Mouse (Mus musculus) CD4-positive, CD25-positive, alpha-beta regulatory T cell, adult 2 months (primary cell): ENCODE measurements around the gene Tmem198b.
"Not testable (repeated sequence)": the region's sequence is repeated elsewhere in the genome, so short reads cannot be mapped to it uniquely, and the experiment has no call there.

Source experiments
- DNase-seq: peaks from one replicate; pipeline ENCODE4 v3.0.0-alpha.2; 2012; ENCODE audit warnings: low read depth, low spot score

Tmem198b gene

GRCm38 (mm10) chr10:128804271-128805091 lies at the start of gene Tmem198b:
TSS of gene Tmem198b (minus strand) at chr10:128804370.
- DNase-seq: peak; percentile 69

DNA sequence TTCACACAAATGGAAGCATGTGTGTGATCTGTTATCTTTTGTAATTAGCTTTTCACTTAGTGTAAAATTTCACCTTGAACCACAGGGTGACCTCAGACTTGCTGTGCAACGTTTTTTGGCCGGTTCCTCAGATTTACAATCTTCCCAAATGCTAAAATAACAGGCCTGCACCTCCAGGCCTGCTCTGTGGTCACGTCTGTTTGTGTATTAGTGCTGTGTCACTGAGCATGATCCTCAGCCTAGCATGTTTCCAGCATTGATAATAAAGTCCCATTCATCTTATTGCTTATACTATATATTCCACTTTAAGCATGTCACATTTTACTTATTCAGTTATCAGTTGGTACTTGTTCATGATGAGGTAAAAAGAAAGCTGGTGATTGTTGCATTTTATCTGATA lies 46.2 kb upstream of the Tmem198b start:
- DNase-seq: no peak

- DNase-seq: no peak
These were observed 44.3 kb upstream of the Tmem198b start for GRCm38 (mm10) chr10:128848426-128848825.

GRCm38 (mm10) chr10:128846664-128847063 lies 42.5 kb upstream of the Tmem198b start:
- no peak for DNase-seq

DNA sequence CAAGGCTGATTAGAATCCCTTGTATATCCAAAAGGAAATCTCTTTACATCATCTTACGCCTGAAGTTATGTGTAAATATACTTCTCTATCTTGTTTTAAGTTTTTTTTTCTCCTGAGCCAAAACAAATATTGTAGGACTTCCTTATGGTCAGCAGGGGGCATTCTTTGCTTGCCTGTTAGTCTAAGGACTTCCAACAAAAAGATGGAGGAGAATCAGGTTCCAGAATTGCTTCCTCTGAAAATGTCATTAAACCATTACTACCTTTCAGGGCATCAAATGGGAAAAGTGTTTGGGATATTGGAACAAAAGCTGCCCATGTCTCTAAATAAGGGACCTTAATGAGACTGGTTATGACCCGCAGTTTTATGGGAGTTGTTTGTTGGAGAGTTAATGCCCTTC lies 41.3 kb upstream of the Tmem198b start:
- DNase-seq: peak; percentile 51

GRCm38 (mm10) chr10:128843260-128843659 lies 39.1 kb upstream of the Tmem198b start:
- no peak for DNase-seq

- no peak for DNase-seq
These were observed 36.4 kb upstream of the Tmem198b start for GRCm38 (mm10) chr10:128840612-128841011.

- no peak for DNase-seq
These were observed 35.3 kb upstream of the Tmem198b start for GRCm38 (mm10) chr10:128839434-128839833.

DNA sequence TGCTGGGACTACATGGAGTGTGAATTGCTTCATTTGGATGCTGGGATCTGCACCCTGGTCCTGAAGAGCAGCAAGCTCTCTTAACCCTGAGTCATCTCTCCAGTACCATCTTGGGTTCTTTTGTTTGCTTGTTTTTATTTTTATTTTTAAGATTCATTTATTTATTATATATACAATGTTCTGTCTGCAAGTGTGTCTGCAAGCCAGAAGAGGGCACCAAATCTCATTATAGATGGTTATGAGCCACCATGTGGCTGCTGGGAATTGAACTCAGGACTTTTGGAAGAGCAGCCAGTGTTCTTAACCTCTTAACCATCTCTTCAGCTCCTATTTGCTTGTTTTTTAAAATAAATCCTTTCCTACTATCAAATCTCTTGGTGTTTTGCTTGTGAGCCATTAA lies 33.2 kb upstream of the Tmem198b start:
- no peak for DNase-seq

- peak; percentile 26 for DNase-seq
These were observed 19.7 kb upstream of the Tmem198b start for GRCm38 (mm10) chr10:128823821-128824220.

DNA sequence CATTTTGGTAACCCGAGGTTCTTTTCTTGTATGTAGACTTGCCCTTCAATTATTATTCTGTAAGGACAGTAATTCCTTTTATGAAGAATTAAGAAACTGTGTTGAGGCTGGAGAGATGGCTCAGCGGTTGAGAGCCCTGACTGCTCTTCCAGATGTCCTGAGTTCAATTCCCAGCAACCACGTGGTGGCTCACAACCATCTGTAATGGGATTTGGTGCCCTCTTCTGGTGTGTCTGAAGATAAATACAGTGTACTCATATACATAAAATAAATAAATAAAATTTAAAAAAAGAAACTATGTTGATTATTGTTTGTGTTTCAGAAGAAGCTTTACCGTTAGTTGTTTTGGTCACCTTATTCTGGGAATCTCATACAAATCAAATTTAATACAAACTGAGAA lies 18.9 kb upstream of the Tmem198b start:
- DNase-seq: not testable (repeated sequence)

- DNase-seq: no peak
These were observed 18.0 kb upstream of the Tmem198b start for GRCm38 (mm10) chr10:128822135-128822534.

- peak; percentile 98 for DNase-seq
These were observed 17.3 kb upstream of the Tmem198b start, which contains the start of gene Ormdl2 for GRCm38 (mm10) chr10:128821358-128822056. TSS of gene Ormdl2 (minus strand) at chr10:128821645.

DNA sequence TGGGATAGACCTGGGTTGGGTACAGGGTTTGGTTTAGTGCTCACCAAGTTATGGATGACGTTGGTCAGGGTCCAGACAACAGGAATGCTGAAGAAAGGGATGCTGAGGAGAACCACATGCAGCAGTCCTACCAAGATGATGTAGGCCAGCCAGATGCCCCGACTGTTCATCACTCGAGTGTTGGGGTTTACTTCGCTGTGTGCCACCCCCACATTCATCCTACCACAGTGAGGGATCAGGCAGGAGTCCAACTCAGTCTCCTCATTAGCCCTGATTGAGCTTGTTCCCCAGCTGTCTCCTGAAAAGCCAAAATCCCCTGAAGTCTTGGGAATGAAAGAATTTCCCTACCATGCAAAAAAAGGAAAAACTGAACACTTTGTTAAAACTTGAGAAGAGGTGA lies 16.0 kb upstream of the Tmem198b start:
- DNase-seq: no peak

GRCm38 (mm10) chr10:128817033-128817432 lies 12.9 kb upstream of the Tmem198b start, which contains the start of gene Sarnp:
TSS of gene Sarnp (plus strand) at chr10:128817333.
- DNase-seq: no peak

DNA sequence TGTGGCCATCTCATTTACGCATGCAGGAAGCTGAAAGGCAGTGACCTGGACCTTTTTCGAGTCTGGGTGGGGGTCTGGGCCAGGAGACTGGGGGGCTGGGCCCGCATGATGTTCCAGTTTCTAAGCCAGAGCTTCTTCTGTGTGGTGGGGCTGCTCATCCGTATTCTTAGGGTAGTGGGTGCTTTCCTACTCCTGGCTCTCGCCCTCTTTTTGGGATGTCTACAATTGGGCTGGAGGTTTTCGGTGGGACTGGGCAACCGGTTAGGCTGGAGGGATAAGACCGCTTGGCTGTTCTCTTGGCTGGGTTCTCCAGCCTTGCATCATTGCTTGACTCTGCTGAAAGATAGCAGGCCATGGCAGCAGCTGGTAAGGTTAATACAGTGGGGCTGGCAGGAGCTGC lies 2.8 kb upstream of the Tmem198b start:
- DNase-seq: no peak

- no peak for DNase-seq
These were observed 1.9 kb upstream of the Tmem198b start for GRCm38 (mm10) chr10:128806086-128806485.

GRCm38 (mm10) chr10:128805092-128806000 lies 1.2 kb upstream of the Tmem198b start:
- DNase-seq: peak; percentile 99

- no peak for DNase-seq
These were observed 349 bp downstream of the Tmem198b start, which contains the start of gene Dnajc14 for GRCm38 (mm10) chr10:128803771-128804270. TSS of gene Dnajc14 (plus strand) at chr10:128804062.

GRCm38 (mm10) chr10:128803361-128803760 lies 809 bp downstream of the Tmem198b start:
- DNase-seq: no peak

GRCm38 (mm10) chr10:128802956-128803355 lies 1.2 kb downstream of the Tmem198b start:
- DNase-seq: no peak
